Mouse (Mus musculus) kidney, postnatal 0 days (tissue): ENCODE results near the gene Nub1. TPM values are rescaled to one million over a fixed set of nuclear protein-coding genes. Genes with fewer than 3 reads are reported as not detected.

Experiments used
- ATAC-seq: fragments of 200-750 bp; cut with Nextera tagmentation; replicated peaks from 2 replicates; pipeline ENCODE4 v1.8.0; 2017; ENCODE audit warnings: low read depth, moderate number of reproducible peaks, moderate TSS enrichment, moderate library complexity; ENCODE audit not compliant: low FRiP score
- DNase-seq: peaks from one replicate; pipeline ENCODE4 v3.0.0-alpha.2; 2016; ENCODE audit warnings: low spot score
- H3K27ac ChIP-seq: fragments of 300-500 bp; sonication (generic); 2 replicates; pipeline ENCODE4 v1.5.1; 2014; ENCODE audit warnings: mild to moderate bottlenecking
- H3K27me3 ChIP-seq: fragments of 300-500 bp; sonication (generic); 2 replicates; pipeline ENCODE4 v1.6.1; 2014; ENCODE audit warnings: low read length, mixed read lengths; ENCODE audit not compliant: insufficient read depth
- H3K36me3 ChIP-seq: fragments of 300-500 bp; sonication (generic); 2 replicates; pipeline ENCODE4 v1.6.1; 2014; ENCODE audit warnings: low read length, mixed read lengths; ENCODE audit not compliant: insufficient read depth
- H3K4me1 ChIP-seq: fragments of 300-500 bp; sonication (generic); replicated peaks from 2 replicates; pipeline ENCODE4 v1.6.1; 2014; ENCODE audit warnings: antibody characterized with exemption, low read length, mixed read lengths; ENCODE audit not compliant: insufficient read depth
- H3K4me2 ChIP-seq: fragments of 300-500 bp; sonication (generic); 2 replicates; pipeline ENCODE4 v1.6.1; 2014; ENCODE audit warnings: mild to moderate bottlenecking, low read length, moderate library complexity, mixed read lengths
- H3K4me3 ChIP-seq: fragments of 300-500 bp; sonication (generic); replicated peaks from 2 replicates; pipeline ENCODE4 v1.5.1; 2014; ENCODE audit warnings: low read depth, low read length
- H3K9ac ChIP-seq: fragments of 300-500 bp; sonication (generic); 2 replicates; pipeline ENCODE4 v1.6.1; 2014; ENCODE audit warnings: low read depth, low read length
- H3K9me3 ChIP-seq: fragments of 300-500 bp; sonication (generic); replicated peaks from 2 replicates; pipeline ENCODE4 v1.6.1; 2016; ENCODE audit warnings: low read length, inconsistent platforms, mixed read lengths
- CTCF ChIP-seq: IDR thresholded peaks from 2 replicates; pipeline ENCODE4 v1.5.1; 2016; ENCODE audit warnings: antibody characterized with exemption, low read depth, mild to moderate bottlenecking, moderate library complexity
- WGBS: fragments of 180-500 bp; shearing (Covaris S2); extraction: QIAGEN DNeasy Blood & Tissue Kit; methylation state at CpG from one replicate; pipeline ENCODE4 v1.1.7; 2014; 5-methylcytosine and 5-hydroxymethylcytosine counted together
- polyA plus RNA-seq: library from polyadenylated mRNA; unstranded; fragments of >200 nt; fragmentation: Nextera tagmentation; extraction: Ambion mirVana; gene quantifications from 2 replicates; pipeline ENCODE4 v1.2.1, GENCODE M21; 2015

Nub1 gene
- polyA plus RNA-seq, 1 experiment from 2014 or later, result 35.3 TPM

GRCm38 (mm10) chr5:24725897-24726296 is 40.6 kb downstream of the Nub1 start:
- no peak overlapping the region for H3K4me2 ChIP-seq
- ATAC-seq, result no peak
- peak overlapping the region; percentile 73 for H3K27ac ChIP-seq
- H3K9me3 ChIP-seq, result no peaks in the 10 kb centered on the region
- H3K4me3 ChIP-seq, result no peak overlapping the region
- no peaks in the 10 kb centered on the region for H3K36me3 ChIP-seq
- H3K9ac ChIP-seq, result no peak overlapping the region
- peaks cover 27% of the 10 kb centered on the region for H3K4me1 ChIP-seq
- 57% methylated on average over 6 of the region's 6 CpGs for WGBS
- no peak for TF ChIP-seq CTCF
- no peaks in the 10 kb centered on the region for H3K27me3 ChIP-seq
- DNase-seq, result no peak

GRCm38 (mm10) chr5:24726901-24727836 is 41.8 kb downstream of the Nub1 start:
- Histone ChIP-seq H3K27ac (no peak overlapping the region), H3K4me2 (no peak overlapping the region), H3K4me1 (peaks cover 39% of the 10 kb centered on the region), H3K9me3 (no peaks in the 10 kb centered on the region), H3K27me3 (no peaks in the 10 kb centered on the region), H3K36me3 (no peaks in the 10 kb centered on the region), H3K9ac (no peak overlapping the region), H3K4me3 (no peak overlapping the region)
- TF ChIP-seq CTCF, result no peak
- DNase-seq (no peak), ATAC-seq (no peak)
- WGBS, result 58% methylated on average over 12 of the region's 12 CpGs

- peak overlapping the region; percentile 78 for H3K9ac ChIP-seq
- no peak; the same call in 1 of the 2 replicates for ATAC-seq
Observed at GRCm38 (mm10) chr5:24729797-24730487, 44.6 kb downstream of the Nub1 start.

GRCm38 (mm10) chr5:24730488-24730871 is 45.1 kb downstream of the Nub1 start, which contains the start of gene Wdr86:
Gene Wdr86 (minus strand): TSS chr5:24730727.
- DNase-seq, result peak; percentile 66
- Histone ChIP-seq H3K9me3 (no peaks in the 10 kb centered on the region), H3K4me1 (peaks cover 38% of the 10 kb centered on the region), H3K27me3 (no peaks in the 10 kb centered on the region), H3K4me3 (peak within 1 kb of the TSS; percentile 61), H3K27ac (peak within 1 kb of the TSS; percentile 70), H3K9ac (peak within 1 kb of the TSS; percentile 78), H3K4me2 (peak within 1 kb of the TSS; percentile 94), H3K36me3 (no peaks in the 10 kb centered on the region)
- no peak for TF ChIP-seq CTCF
- no peak; the same call in 1 of the 2 replicates for ATAC-seq
- WGBS, result under 1% methylated on average over 23 of the region's 23 CpGs

More at GRCm38 (mm10) chr5:24729797-24730487, 44.6 kb downstream of the Nub1 start:
- peak; percentile 41 for DNase-seq
- Histone ChIP-seq H3K9me3 (no peaks in the 10 kb centered on the region), H3K4me3 (peak overlapping the region; percentile 61), H3K4me1 (peaks cover 38% of the 10 kb centered on the region), H3K4me2 (peak overlapping the region; percentile 94), H3K27ac (peak overlapping the region; percentile 70), H3K27me3 (no peaks in the 10 kb centered on the region), H3K36me3 (no peaks in the 10 kb centered on the region)
- 2% methylated on average over 49 of the region's 49 CpGs for WGBS
- TF ChIP-seq CTCF, result peak; percentile 21; the same call in 1 of the 2 replicates

- 2% methylated on average over 15 of the region's 15 CpGs for WGBS
- Histone ChIP-seq H3K9me3 (no peaks in the 10 kb centered on the region), H3K4me3 (peak overlapping the region; percentile 61), H3K27me3 (no peaks in the 10 kb centered on the region), H3K4me2 (peak overlapping the region; percentile 94), H3K4me1 (peaks cover 34% of the 10 kb centered on the region), H3K36me3 (no peaks in the 10 kb centered on the region), H3K27ac (peak overlapping the region; percentile 70), H3K9ac (peak overlapping the region; percentile 78)
- no peak for TF ChIP-seq CTCF
- DNase-seq (peak; percentile 56), ATAC-seq (no peak; the same call in 1 of the 2 replicates)
Observed at GRCm38 (mm10) chr5:24730986-24731385, 45.7 kb downstream of the Nub1 start.

GRCm38 (mm10) chr5:24733134-24733533 is 47.8 kb downstream of the Nub1 start:
- peak; percentile 85 for ATAC-seq
- 19% methylated on average over 8 of the region's 8 CpGs for WGBS
- H3K36me3 ChIP-seq, result no peaks in the 10 kb centered on the region
- no peak for TF ChIP-seq CTCF
- H3K4me1 ChIP-seq, result peaks cover 27% of the 10 kb centered on the region
- peak overlapping the region; percentile 79; the same call in 1 of the 2 replicates for H3K27ac ChIP-seq
- H3K9ac ChIP-seq, result no peak overlapping the region
- H3K27me3 ChIP-seq, result no peaks in the 10 kb centered on the region
- no peak overlapping the region for H3K4me3 ChIP-seq
- DNase-seq, result peak; percentile 92
- H3K4me2 ChIP-seq, result peak overlapping the region; percentile 5; the same call in 1 of the 2 replicates
- H3K9me3 ChIP-seq, result no peaks in the 10 kb centered on the region
